Mouse (Mus musculus) stomach, embryonic 16.5 days (tissue): ENCODE results near the gene Gstz1. TPM values are rescaled to one million over a fixed set of nuclear protein-coding genes. Genes with fewer than 3 reads are reported as not detected.
"Not testable (repeated sequence)": the region's sequence is repeated elsewhere in the genome, so short reads cannot be mapped to it uniquely, and the experiment has no call there.

Experiments
- ATAC-seq: fragments of 200-750 bp; cut with Nextera tagmentation; 2 replicates; pipeline ENCODE4 v1.8.0; 2017; ENCODE audit warnings: moderate number of reproducible peaks, moderate TSS enrichment; ENCODE audit not compliant: insufficient read depth, low FRiP score
- H3K27ac ChIP-seq: fragments of 300-500 bp; sonication (generic); 2 replicates; pipeline ENCODE4 v1.5.1; 2014; ENCODE audit warnings: low read length
- H3K27me3 ChIP-seq: fragments of 300-500 bp; sonication (generic); 2 replicates; pipeline ENCODE4 v1.6.1; 2014; ENCODE audit warnings: low read length, control low read depth, mixed read lengths; ENCODE audit not compliant: control insufficient read depth, insufficient read depth
- H3K36me3 ChIP-seq: fragments of 300-500 bp; sonication (generic); 2 replicates; pipeline ENCODE4 v1.6.1; 2014; ENCODE audit warnings: low read length; ENCODE audit not compliant: control insufficient read depth, insufficient read depth
- H3K4me1 ChIP-seq: fragments of 300-500 bp; sonication (generic); 2 replicates; pipeline ENCODE4 v1.6.1; 2014; ENCODE audit warnings: low read length, control low read depth, mixed read lengths; ENCODE audit not compliant: control insufficient read depth, insufficient read depth
- H3K4me2 ChIP-seq: fragments of 300-500 bp; sonication (generic); 2 replicates; pipeline ENCODE4 v1.6.1; 2014; ENCODE audit warnings: low read depth, low read length, mixed read lengths
- H3K4me3 ChIP-seq: fragments of 300-500 bp; sonication (generic); replicated peaks from 2 replicates; pipeline ENCODE4 v1.5.1; 2014; ENCODE audit warnings: mild to moderate bottlenecking, low read length
- H3K9ac ChIP-seq: fragments of 300-500 bp; sonication (generic); 2 replicates; pipeline ENCODE4 v1.6.1; 2014; ENCODE audit warnings: low read length
- H3K9me3 ChIP-seq: fragments of 300-500 bp; sonication (generic); replicated peaks from 2 replicates; pipeline ENCODE4 v1.6.1; 2016; ENCODE audit warnings: low read length, control low read depth; ENCODE audit not compliant: control insufficient read depth
- WGBS: fragments of 180-500 bp; shearing (Covaris S2); extraction: QIAGEN DNeasy Blood & Tissue Kit; methylation state at CpG from one replicate; pipeline ENCODE4 v1.1.7; 2014; 5-methylcytosine and 5-hydroxymethylcytosine counted together
- polyA plus RNA-seq: library from polyadenylated mRNA; unstranded; fragments of >200 nt; fragmentation: Nextera tagmentation; extraction: Ambion mirVana; gene quantifications from 2 replicates; pipeline ENCODE4 v1.2.1, GENCODE M21; 2015

The Gstz1 gene
- polyA plus RNA-seq, 1 experiment from 2014 or later: 40.6 TPM

DNA sequence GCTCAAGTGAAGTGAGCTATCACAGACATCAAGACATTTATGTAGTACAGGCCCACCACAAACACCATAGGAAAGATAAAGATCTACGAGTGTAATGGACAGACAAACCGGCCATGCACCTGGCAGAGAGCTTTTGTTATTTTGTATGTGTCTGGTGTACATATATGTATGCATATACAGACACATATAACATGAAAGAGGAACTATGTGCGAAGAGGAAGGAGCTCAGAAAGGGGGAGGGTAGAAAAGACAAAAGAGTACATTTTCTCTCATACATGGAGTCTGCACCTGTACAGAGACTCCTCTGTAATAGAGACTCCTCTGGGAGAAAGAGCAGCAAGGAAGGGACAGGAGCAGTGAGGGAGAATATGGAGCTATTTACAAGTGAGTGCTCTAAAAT is 46.0 kb downstream of the Gstz1 start:
- no peaks in the 10 kb centered on the region for H3K9me3 ChIP-seq
- H3K4me2 ChIP-seq: no peak overlapping the region
- H3K4me3 ChIP-seq: no peak overlapping the region
- no peak for ATAC-seq
- no peak overlapping the region for H3K9ac ChIP-seq
- H3K4me1 ChIP-seq: no peaks in the 10 kb centered on the region
- 86% methylated on average over 3 of the region's 3 CpGs for WGBS
- no peaks in the 10 kb centered on the region for H3K36me3 ChIP-seq
- no peaks in the 10 kb centered on the region for H3K27me3 ChIP-seq
- no peak overlapping the region for H3K27ac ChIP-seq

DNA sequence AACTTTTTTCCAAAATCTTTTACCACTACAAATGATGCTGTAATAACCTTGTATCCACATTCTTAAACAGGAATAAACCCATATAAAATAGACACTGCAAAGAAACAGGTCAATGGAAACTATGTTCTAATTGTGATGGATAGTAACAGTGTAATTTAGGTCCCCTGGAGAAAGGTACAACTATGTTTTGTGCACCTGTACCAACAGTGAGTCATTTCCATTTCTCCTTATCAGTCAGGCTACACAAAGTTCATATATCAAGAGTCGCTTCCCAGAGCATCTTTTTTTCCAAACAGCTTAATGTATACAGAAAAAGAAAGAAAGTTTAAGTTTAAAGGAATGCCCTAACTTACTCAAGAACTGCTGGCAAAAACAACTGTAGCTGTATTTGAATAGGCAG is 48.1 kb downstream of the Gstz1 start:
- no peak overlapping the region for H3K4me3 ChIP-seq
- H3K4me2 ChIP-seq: no peak overlapping the region
- ATAC-seq: no peak
- H3K27me3 ChIP-seq: no peaks in the 10 kb centered on the region
- H3K36me3 ChIP-seq: no peaks in the 10 kb centered on the region
- no peaks in the 10 kb centered on the region for H3K9me3 ChIP-seq
- peaks cover 6% of the 10 kb centered on the region; the same call in 1 of the 2 replicates for H3K4me1 ChIP-seq
- H3K27ac ChIP-seq: no peak overlapping the region
- H3K9ac ChIP-seq: no peak overlapping the region
- 32% methylated on average over 1 of the region's 1 CpGs for WGBS

GRCm38 (mm10) chr12:87196310-87196709 is 49.3 kb downstream of the Gstz1 start:
- Histone ChIP-seq H3K4me1 (peaks cover 8% of the 10 kb centered on the region; the same call in 1 of the 2 replicates), H3K27ac (no peak overlapping the region), H3K9ac (no peak overlapping the region), H3K4me3 (no peak overlapping the region), H3K4me2 (no peak overlapping the region), H3K36me3 (no peaks in the 10 kb centered on the region), H3K27me3 (no peaks in the 10 kb centered on the region), H3K9me3 (no peaks in the 10 kb centered on the region)
- ATAC-seq: no peak

GRCm38 (mm10) chr12:87198792-87199191 is 51.8 kb downstream of the Gstz1 start:
- WGBS: 61% methylated on average over 6 of the region's 6 CpGs
- ATAC-seq: no peak
- Histone ChIP-seq H3K4me3 (peak overlapping the region; percentile 92), H3K9ac (peak overlapping the region; percentile 95), H3K27ac (no peak overlapping the region), H3K4me1 (peaks cover 8% of the 10 kb centered on the region; the same call in 1 of the 2 replicates), H3K36me3 (no peaks in the 10 kb centered on the region), H3K27me3 (no peaks in the 10 kb centered on the region), H3K9me3 (no peaks in the 10 kb centered on the region), H3K4me2 (peak overlapping the region; percentile 93)

DNA sequence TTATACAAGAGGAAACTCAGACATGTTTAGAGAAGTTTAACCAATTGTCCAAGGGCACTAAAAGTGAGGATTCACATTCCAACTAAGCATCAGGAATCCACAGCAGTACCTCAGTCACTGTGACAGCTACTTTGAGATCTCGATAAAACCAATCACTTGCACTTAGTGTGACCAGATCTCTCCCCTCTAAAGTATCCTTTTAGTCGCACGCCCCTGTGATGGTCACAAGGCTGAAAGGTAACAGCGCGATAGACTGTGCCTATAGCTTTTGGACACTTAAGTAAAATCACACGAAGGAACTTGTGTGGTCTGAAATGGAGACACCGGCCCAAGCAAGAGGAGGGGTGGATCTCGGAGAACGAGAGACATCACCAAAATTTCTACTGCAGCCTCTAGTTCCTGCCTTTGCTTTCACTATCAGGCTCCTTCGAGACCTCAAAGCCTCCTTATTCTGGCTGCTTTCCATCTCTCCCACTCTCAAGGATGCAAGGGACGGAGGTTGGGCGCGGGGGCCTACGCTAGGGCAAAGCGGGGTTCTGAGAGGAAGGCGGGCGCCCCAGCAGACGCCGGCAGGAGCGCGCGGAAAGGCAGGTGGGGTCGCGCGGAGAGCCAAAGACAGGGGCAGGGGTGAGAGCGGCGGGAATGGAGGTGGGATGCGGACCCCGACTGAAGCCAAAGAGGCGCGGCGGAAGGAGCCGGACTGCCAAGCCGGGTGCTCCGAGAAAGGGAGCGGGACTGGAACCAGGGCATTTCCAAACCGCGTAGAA is 52.4 kb downstream of the Gstz1 start, which contains the start of gene Samd15:
TSS of gene Samd15 (plus strand) at position 518 of the 767 bp plus-strand sequence.
- Histone ChIP-seq H3K27ac (peak within 1 kb of the TSS; percentile 33; the same call in 1 of the 2 replicates), H3K9me3 (no peaks in the 10 kb centered on the region), H3K36me3 (no peaks in the 10 kb centered on the region), H3K9ac (peak within 1 kb of the TSS; percentile 95), H3K4me3 (peak within 1 kb of the TSS; percentile 92), H3K4me2 (peak within 1 kb of the TSS; percentile 93), H3K27me3 (no peaks in the 10 kb centered on the region), H3K4me1 (peaks cover 8% of the 10 kb centered on the region; the same call in 1 of the 2 replicates)
- WGBS: under 1% methylated on average over 38 of the region's 38 CpGs
- peak; percentile 23; the same call in 1 of the 2 replicates for ATAC-seq

- WGBS: under 1% methylated on average over 69 of the region's 70 CpGs
- Histone ChIP-seq H3K27ac (peak within 1 kb of the TSS; percentile 33; the same call in 1 of the 2 replicates), H3K9me3 (no peaks in the 10 kb centered on the region)
These were observed 53.1 kb downstream of the Gstz1 start, which contains the start of gene Tmed8 for GRCm38 (mm10) chr12:87199973-87200586. TSS of gene Tmed8 (minus strand) at chr12:87200454.

GRCm38 (mm10) chr12:87201694-87202093 is 54.7 kb downstream of the Gstz1 start:
- Histone ChIP-seq H3K27ac (no peak overlapping the region), H3K4me2 (no peak overlapping the region), H3K9ac (no peak overlapping the region), H3K9me3 (no peaks in the 10 kb centered on the region), H3K4me3 (no peak overlapping the region), H3K36me3 (no peaks in the 10 kb centered on the region), H3K27me3 (no peaks in the 10 kb centered on the region), H3K4me1 (peaks cover 8% of the 10 kb centered on the region; the same call in 1 of the 2 replicates)
- ATAC-seq: no peak
- WGBS: 64% methylated on average over 5 of the region's 5 CpGs

More at GRCm38 (mm10) chr12:87199973-87200586, 53.1 kb downstream of the Gstz1 start, which contains the start of gene Tmed8:
- H3K4me1 ChIP-seq: peaks cover 8% of the 10 kb centered on the region; the same call in 1 of the 2 replicates
- no peaks in the 10 kb centered on the region for H3K27me3 ChIP-seq
- peak within 1 kb of the TSS; percentile 92 for H3K4me3 ChIP-seq
- H3K36me3 ChIP-seq: no peaks in the 10 kb centered on the region
- H3K9ac ChIP-seq: peak within 1 kb of the TSS; percentile 95
- peak within 1 kb of the TSS; percentile 93 for H3K4me2 ChIP-seq
- ATAC-seq: peak; percentile 92

DNA sequence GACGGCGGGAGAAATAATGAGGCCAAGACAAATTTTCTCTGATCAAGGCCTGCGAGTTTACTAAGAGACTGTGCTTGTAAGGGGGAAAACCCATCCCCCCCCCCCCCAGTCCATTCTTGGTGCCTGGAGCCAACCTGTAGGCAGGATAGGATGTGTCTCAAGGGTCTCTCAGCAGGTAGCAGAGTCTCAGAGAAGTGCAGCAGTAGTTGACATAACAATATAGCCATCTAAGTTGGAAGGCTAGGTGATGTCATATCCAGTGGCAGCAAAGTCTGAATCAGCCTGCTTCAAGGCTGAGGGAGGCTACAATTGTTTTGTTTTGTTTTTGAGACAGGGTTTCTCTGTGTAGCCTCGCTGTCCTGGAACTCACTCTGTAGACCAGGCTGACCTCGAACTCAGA is 58.8 kb downstream of the Gstz1 start:
- H3K4me2 ChIP-seq, H3K9ac ChIP-seq, H3K27ac ChIP-seq, H3K36me3 ChIP-seq, H3K9me3 ChIP-seq, H3K4me1 ChIP-seq, H3K27me3 ChIP-seq, H3K4me3 ChIP-seq, ATAC-seq: not testable (repeated sequence)
- WGBS: 92% methylated on average over 5 of the region's 5 CpGs
